Mouse (Mus musculus): ENCODE measurements around the gene Gde1.

Gde1 gene

GRCm38 (mm10) chr7:118706051-118706450 is 473 bp upstream of the Gde1 start:
- no peak for DNase-seq

DNA sequence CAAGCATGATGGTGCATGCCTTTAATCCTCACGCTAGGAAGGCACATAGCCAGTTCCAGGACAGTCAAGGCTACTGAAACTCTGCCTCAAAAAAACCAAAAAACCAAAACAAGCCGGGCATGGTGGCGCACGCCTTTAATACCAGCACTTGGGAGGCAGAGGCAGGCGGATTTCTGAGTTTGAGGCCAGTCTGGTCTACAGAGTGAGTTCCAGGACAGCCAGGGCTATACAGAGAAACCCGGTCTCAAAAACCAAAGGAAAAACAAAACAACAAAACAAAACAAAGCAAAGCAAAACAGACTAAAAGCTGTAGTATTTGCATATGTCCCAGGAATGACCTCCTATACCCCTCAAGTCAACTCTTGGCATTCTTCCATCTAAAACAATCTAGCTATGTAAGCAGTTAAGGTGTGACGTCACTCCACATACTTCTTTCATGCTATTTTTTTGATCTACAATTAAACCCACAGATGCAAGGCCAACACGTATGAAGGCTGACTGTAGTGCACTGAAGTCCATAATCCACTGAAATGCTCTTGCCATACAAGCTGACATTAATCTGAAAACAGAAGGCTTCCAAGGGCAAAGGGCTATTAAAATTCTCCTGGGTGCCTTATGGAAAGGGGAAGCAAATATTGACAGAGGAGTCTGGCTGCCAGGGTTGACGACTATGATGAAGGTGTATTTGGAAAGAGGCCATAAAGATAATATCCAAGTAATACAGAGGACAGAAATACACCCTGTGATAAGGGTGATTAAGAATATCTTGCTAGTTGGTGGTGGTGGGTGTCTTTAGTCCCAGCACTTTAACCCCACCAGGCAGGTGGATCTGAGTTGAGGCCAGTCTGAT is 1.4 kb downstream of the Gde1 start:
- no peak for DNase-seq

- no peak for DNase-seq
These were observed 2.4 kb downstream of the Gde1 start for GRCm38 (mm10) chr7:118703144-118703561.

- DNase-seq = no peak
These were observed 6.7 kb downstream of the Gde1 start for GRCm38 (mm10) chr7:118698882-118699281.

DNA sequence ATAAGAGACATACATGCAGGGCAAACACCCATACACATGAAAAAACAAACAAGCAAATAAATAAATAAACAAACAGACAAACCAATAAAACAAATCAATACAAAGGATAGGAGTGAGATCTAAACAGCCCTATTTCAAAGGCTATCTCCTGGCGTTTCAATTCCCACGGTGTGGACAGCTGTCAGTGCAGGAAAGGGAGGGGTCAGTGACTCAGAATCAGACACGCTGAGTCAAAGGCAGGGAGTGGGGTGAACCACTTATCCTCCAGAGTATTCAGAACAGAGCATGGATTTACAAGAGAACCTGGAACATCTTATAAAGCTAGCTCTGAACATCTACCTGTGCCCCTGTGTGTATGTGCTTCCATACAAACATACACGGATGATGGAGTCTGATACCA is 8.4 kb downstream of the Gde1 start:
- no peak for DNase-seq

DNA sequence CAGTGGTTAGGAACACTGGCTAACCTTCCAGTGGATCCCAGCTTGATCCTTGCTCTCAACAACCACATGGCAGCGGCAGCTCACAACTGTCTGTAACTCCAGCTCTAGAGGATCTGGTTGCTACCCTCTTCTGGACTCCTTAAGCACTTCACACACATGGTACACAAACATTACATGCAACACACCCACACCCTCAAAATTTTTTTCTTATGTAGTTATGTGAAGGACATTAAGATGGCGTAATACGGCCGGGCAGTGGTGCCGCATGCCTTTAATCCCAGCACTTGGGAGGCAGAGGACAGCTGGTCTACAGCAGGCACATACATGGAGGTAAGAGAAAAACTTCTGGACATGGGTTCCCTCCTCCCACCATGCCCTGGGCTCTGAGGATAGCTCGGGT is 9.4 kb downstream of the Gde1 start:
- no peak for DNase-seq

DNA sequence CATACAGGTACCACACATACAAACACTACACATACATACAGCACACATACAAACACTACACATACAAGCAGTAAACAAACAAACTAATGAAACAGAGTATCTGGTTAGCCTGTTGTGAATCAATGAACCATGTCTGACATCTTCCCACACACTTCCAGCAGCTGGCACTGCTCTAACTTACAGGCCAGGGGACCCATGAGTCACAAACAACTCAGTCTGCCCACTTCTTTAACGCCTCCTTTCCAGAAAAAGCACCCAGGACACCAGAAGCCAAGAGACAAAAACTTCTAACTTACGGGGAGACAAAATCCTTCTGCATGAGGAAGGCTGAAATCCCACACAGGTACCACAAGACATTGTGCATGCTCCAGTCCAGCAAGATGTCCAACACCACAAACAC is 14.3 kb downstream of the Gde1 start:
- DNase-seq = no peak

GRCm38 (mm10) chr7:118689088-118689487 is 16.5 kb downstream of the Gde1 start:
- no peak for DNase-seq

DNA sequence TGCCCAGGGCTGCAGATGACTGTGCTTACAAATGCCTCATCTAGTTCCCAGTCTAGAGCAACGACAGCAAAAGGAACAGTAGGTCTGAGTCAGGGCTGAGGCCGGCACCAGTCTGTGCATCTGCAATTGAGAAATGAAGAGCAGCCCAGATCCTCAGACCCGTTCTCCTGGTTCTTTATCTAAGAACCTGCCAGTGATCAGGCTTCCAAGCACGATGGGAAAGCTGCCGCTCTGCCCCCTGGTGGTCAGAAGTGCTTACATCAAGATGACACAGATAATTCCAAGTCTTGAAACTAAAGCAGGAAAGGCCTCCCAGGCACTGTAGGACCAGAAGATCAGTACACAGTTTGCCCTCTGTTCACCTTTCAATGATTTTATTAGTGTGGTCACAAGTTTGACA is 17.4 kb downstream of the Gde1 start:
- peak; percentile 47 for DNase-seq

DNA sequence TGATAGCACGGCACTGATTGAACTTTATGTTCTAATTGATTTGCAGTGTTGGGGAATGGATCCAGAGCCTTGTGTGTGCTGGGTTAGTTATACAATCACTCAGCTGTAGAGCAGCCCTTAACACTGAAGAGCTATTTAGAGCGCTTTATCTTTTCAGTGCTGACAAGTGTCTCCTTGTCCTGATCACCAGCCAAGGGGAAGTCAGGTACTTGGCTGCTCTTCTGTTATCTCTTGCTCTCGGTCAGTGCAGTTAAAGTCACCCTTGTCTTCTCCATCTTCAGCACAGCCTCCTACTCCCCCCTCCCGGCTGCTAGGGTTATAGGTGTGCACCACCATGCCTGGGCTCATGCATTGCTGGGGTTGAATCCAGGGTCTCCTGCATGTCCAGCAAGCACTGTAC is 28.8 kb downstream of the Gde1 start:
- no peak for DNase-seq

DNA sequence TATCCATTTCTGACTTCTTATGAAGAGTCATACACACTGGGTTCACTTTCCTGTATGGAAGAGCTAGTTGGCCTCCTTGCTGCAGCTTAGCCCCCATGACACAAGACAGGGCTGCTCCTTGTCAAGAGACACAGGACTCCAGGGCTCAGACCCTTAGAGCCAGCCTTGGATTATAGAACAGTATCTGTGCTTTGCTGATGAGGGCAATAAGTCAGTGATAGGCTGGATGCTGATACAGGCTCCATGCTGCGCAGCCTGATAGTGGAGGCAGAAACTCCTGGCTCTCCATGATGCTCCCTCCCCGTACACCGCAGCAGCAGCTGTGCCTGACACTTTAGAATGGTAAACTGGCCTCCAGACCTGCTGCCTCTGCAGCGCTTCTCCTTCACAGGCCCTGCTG is 35.4 kb downstream of the Gde1 start:
- DNase-seq = no peak

DNA sequence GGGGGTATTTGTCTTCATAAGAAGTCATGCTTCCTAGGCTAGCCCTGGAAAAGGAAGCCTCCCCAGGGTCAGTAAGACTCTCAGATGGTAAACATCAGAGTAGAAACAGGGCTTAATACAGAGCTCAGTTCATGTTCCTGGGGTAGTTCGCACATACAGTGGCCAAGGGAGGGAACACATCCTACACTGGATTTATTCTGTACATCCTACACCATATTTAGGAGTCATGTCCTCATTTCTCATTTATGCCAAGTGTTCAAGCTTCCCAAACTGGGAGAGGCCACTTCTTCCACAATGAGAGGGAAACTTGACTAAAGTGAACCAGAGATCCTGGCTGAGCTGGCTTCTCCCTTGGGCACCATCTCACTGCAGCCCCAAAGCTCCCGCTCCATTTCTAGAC is 37.8 kb downstream of the Gde1 start:
- no peak for DNase-seq

- no peak for DNase-seq
These were observed 48.8 kb downstream of the Gde1 start for GRCm38 (mm10) chr7:118656730-118657129.

GRCm38 (mm10) chr7:118652572-118653295 is 52.8 kb downstream of the Gde1 start:
- no peak for DNase-seq

DNA sequence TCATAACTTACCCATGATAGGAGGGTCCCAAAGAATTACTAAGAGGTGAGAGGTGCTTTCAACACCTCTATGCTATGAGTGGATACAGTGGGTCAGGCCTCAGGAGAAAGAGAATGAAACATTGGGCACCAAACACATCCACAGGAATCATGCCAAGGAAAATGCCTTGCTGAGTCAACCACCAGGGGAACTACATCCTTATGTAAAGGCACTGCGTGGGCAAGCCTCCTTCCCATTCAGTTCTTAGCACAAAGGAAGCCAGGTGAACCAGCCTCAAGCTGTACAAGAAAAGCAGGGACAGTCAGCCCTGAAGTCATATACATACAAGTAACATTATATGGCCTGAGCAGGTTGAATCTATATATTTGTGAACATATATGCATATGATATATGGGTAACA is 54.7 kb downstream of the Gde1 start:
- DNase-seq = no peak

DNA sequence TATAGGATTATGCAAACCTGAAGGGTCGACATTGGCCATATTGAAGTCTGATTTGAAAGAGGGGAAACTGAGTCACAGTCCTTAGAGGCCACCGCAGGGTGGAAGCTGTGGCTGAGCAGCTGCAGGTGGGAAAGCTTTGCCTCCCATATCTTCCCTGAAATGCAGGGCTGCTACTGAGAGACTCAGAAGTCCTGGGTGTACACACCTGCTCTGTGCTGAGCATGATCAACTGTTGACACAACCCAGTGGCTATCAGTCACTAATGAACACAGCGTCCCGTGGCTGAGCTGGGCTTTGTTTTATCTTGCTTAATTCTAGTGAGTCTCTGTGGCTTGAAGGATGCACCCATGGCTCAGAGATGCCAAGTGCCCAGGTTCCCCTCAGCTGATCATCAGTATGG is 55.5 kb downstream of the Gde1 start:
- DNase-seq = no peak

GRCm38 (mm10) chr7:118649328-118649727 is 56.2 kb downstream of the Gde1 start:
- DNase-seq = no peak

- no peak for DNase-seq
These were observed 59.3 kb downstream of the Gde1 start for GRCm38 (mm10) chr7:118646237-118646636.

All from kidney, adult 11 months (tissue).